Mouse (Mus musculus) small intestine, adult 2 months (tissue): ENCODE measurements at regions not wholly inside any gene's neighbourhood (a gene's known extent, or its start where the extent isn't known, plus 50 kb on each side); places are given as distances from the start of the nearest gene placed in this dataset.

Experiments
- CTCF ChIP-seq: fragments of 200-500 bp; IDR thresholded peaks from 2 replicates; pipeline ENCODE4 v1.5.1; 2012; ENCODE audit warnings: low read depth, mild to moderate bottlenecking, control low read depth, inconsistent platforms, low read length, moderate library complexity, mixed read lengths; ENCODE audit not compliant: insufficient replicate concordance, insufficient read length; ENCODE audit errors: extremely low read depth
- POLR2A ChIP-seq: fragments of 200-500 bp; IDR thresholded peaks from 2 replicates; pipeline ENCODE4 v1.6.1; 2012; ENCODE audit warnings: low read depth, mild to moderate bottlenecking, control low read depth, inconsistent platforms, low read length, moderate library complexity

- TF ChIP-seq POLR2A: no peak
- no peak for TF ChIP-seq CTCF
These were observed 287.1 kb downstream of the Sv2b start for GRCm38 (mm10) chr7:75021966-75022365.
